Mouse (Mus musculus): ENCODE measurements around the gene Ctbs.

- TF ChIP-seq CTCF (IDR thresholded peaks at IDR 0.05; ENCODE audit: control insufficient read depth, insufficient read depth, insufficient replicate concordance, low read depth, low read length), result no peak
- no peak for TF ChIP-seq POLR2A (IDR thresholded peaks at IDR 0.05; ENCODE audit: control insufficient read depth, low read depth, low read length)
These were observed 9.2 kb upstream of the Ctbs start for GRCm38 (mm10) chr3:146440422-146440821.
